Mouse (Mus musculus): ENCODE measurements at regions not wholly inside any gene's neighbourhood (a gene's known extent, or its start where the extent isn't known, plus 50 kb on each side); places are given as distances from the start of the nearest gene placed in this dataset.

DNA sequence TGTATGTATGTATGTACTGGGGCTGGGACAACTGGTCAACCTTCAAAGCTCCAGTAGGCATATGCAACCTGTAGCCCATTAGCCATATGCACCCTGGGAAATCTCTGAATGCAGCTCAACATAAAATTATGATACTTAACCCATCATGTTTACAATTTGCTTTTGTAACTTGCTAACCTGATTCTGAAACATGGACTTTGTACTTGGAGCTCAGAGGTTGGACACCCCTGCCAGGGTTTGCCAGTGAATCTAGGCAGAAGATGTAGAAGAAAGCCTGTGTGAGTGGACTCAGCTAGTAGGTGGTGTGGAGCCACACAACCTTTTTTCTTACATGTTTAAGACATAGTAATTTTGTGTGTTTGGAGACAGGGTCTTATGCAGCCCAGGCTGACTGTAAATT, 248.7 kb upstream of the Tle3 start:
- Histone ChIP-seq H3K4me2 (no peak overlapping the region), H3K4me3 (no peak overlapping the region)

GRCm38 (mm10) chr9:61125769-61126168, 246.4 kb upstream of the Tle3 start:
- Histone ChIP-seq H3K36me3 (no peaks in the 10 kb centered on the region), H3K4me1 (peaks cover 34% of the 10 kb centered on the region), H3K9ac (no peak overlapping the region), H3K4me2 (no peak overlapping the region), H3K9me3 (no peaks in the 10 kb centered on the region), H3K27me3 (peaks cover 50% of the 10 kb centered on the region), H3K27ac (no peak overlapping the region; the same call in 1 of the 2 replicates), H3K4me3 (no peak overlapping the region)
- no peak for ATAC-seq (ENCODE audit: insufficient number of reproducible peaks, insufficient read depth, low FRiP score, low TSS enrichment, low read depth)
- 47% methylated on average over 7 of the region's 7 CpGs for WGBS

More for the DNA sequence above, 248.7 kb upstream of the Tle3 start:
- H3K36me3 ChIP-seq: no peaks in the 10 kb centered on the region
- H3K4me1 ChIP-seq: peaks cover 38% of the 10 kb centered on the region
- ATAC-seq (ENCODE audit: insufficient number of reproducible peaks, insufficient read depth, low FRiP score, low TSS enrichment, low read depth): no peak
- peaks cover 43% of the 10 kb centered on the region for H3K27me3 ChIP-seq
- no peak overlapping the region for H3K9ac ChIP-seq
- no peak overlapping the region for H3K27ac ChIP-seq
- no peaks in the 10 kb centered on the region for H3K9me3 ChIP-seq

DNA sequence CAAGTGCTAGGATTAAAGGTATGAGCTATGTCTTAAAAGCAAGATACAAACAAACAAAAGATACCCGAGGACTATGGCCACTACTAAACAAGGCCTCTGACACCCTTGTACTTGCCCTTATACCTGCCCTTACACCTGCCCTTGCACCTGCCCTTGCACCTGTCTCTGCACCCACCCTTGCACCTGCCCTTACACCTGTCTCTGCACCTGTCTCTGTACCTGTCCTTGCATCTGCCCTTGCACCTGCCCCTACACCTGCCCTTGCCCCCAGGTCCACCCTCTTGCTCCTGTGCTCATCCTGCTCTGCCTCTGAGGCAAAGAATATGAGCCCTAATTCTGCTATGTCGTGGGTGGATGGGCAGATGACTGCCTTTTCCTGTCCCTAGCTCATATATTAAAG, 244.1 kb upstream of the Tle3 start:
- H3K4me2 ChIP-seq: no peak overlapping the region
- no peak for ATAC-seq (ENCODE audit: insufficient number of reproducible peaks, insufficient read depth, low FRiP score, low TSS enrichment, low read depth)
- no peak overlapping the region for H3K9ac ChIP-seq
- H3K27ac ChIP-seq: no peak overlapping the region
- peaks cover 54% of the 10 kb centered on the region for H3K27me3 ChIP-seq
- WGBS: 78% methylated on average over 2 of the region's 2 CpGs
- no peaks in the 10 kb centered on the region for H3K36me3 ChIP-seq
- H3K9me3 ChIP-seq: no peaks in the 10 kb centered on the region
- H3K4me3 ChIP-seq: no peak overlapping the region
- H3K4me1 ChIP-seq: peaks cover 17% of the 10 kb centered on the region

GRCm38 (mm10) chr9:61129186-61129585, 243.0 kb upstream of the Tle3 start:
- Histone ChIP-seq H3K4me3 (no peak overlapping the region), H3K9ac (no peak overlapping the region), H3K4me1 (peaks cover 17% of the 10 kb centered on the region), H3K36me3 (no peaks in the 10 kb centered on the region), H3K27ac (no peak overlapping the region), H3K27me3 (peaks cover 53% of the 10 kb centered on the region), H3K9me3 (no peaks in the 10 kb centered on the region), H3K4me2 (no peak overlapping the region)
- WGBS: 60% methylated on average over 5 of the region's 5 CpGs
- no peak for ATAC-seq (ENCODE audit: insufficient number of reproducible peaks, insufficient read depth, low FRiP score, low TSS enrichment, low read depth)

DNA sequence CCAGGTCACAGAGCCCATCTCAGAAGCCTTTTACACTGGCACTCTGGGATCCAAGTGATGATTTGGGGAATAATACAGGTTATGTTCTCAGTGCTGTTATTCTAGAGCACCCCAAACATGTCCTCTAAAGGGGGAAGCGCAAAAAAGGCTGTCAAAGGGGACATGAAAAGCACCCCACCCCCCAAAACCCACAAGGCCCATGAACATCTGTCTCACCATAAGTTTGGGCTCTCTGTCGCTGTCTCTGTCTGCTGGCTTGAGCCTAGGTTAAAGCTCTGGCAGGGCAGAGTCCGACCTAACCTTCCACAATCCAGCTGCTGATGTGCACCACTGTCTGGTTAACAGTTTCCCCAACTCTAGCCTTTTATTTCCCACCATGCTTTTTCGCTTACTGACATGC, 241.3 kb upstream of the Tle3 start:
- Histone ChIP-seq H3K9me3 (no peaks in the 10 kb centered on the region), H3K4me2 (no peak overlapping the region), H3K27ac (no peak overlapping the region), H3K36me3 (no peaks in the 10 kb centered on the region), H3K9ac (no peak overlapping the region), H3K27me3 (peaks cover 40% of the 10 kb centered on the region), H3K4me3 (no peak overlapping the region), H3K4me1 (peaks cover 19% of the 10 kb centered on the region)
- ATAC-seq (ENCODE audit: insufficient number of reproducible peaks, insufficient read depth, low FRiP score, low TSS enrichment, low read depth): no peak
- 75% methylated on average over 4 of the region's 4 CpGs for WGBS

- ATAC-seq (ENCODE audit: insufficient number of reproducible peaks, insufficient read depth, low FRiP score, low TSS enrichment, low read depth): peak; percentile 70; the same call in 1 of the 2 replicates
- 42% methylated on average over 10 of the region's 10 CpGs for WGBS
- Histone ChIP-seq H3K27me3 (peaks cover 25% of the 10 kb centered on the region), H3K4me1 (peaks cover 22% of the 10 kb centered on the region), H3K4me3 (no peak overlapping the region), H3K9me3 (no peaks in the 10 kb centered on the region), H3K9ac (0 out of 2 replicates have a peak overlapping the region, but pooled peaks have one; percentile 27), H3K36me3 (no peaks in the 10 kb centered on the region), H3K4me2 (no peak overlapping the region), H3K27ac (peak overlapping the region; percentile 44; the same call in 1 of the 2 replicates)
Measured at GRCm38 (mm10) chr9:61135263-61135882, 236.8 kb upstream of the Tle3 start.

GRCm38 (mm10) chr9:61135917-61136316, 236.2 kb upstream of the Tle3 start:
- Histone ChIP-seq H3K36me3 (no peaks in the 10 kb centered on the region), H3K4me2 (no peak overlapping the region), H3K27me3 (peaks cover 20% of the 10 kb centered on the region), H3K4me3 (no peak overlapping the region), H3K9ac (0 out of 2 replicates have a peak overlapping the region, but pooled peaks have one; percentile 27), H3K27ac (0 out of 2 replicates have a peak overlapping the region, but pooled peaks have one; percentile 22), H3K9me3 (no peaks in the 10 kb centered on the region), H3K4me1 (peaks cover 22% of the 10 kb centered on the region)
- WGBS: 23% methylated on average over 3 of the region's 3 CpGs
- peak; percentile 39; the same call in 1 of the 2 replicates for ATAC-seq (ENCODE audit: insufficient number of reproducible peaks, insufficient read depth, low FRiP score, low TSS enrichment, low read depth)

DNA sequence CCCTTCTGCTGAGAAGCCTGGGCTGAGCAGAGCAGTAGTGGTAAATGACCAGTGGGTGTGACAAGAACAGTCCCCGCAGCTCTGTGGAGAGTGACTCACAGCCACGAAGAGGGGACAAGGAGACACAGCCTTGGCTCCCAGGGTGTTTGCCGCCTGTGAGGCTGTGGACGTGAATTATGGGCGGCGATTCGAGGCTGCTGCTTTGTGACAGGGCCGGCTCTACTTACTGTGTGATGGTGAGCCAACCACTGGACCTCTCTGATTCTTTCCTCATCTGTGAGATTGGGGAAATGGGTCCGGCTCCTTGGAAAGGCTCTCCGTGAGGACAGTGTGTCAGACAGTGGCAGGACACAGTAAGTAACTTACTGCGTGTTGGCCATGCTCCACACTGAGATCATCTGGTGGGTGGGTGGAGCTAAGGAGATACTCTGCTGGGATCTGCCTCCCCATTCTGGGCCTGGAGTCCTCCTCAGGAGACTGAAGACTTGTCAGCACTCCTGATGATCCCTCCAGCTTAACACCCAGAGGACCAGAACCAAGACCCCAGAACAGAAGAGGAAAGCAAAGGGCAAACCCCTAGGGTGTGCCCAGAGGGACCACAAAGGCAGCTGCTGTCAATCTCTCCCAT, 233.3 kb upstream of the Tle3 start:
- Histone ChIP-seq H3K4me1 (peaks cover 22% of the 10 kb centered on the region), H3K9ac (no peak overlapping the region), H3K36me3 (no peaks in the 10 kb centered on the region), H3K4me3 (no peak overlapping the region), H3K27me3 (peaks cover 14% of the 10 kb centered on the region), H3K27ac (no peak overlapping the region), H3K9me3 (no peaks in the 10 kb centered on the region), H3K4me2 (no peak overlapping the region)
- ATAC-seq (ENCODE audit: insufficient number of reproducible peaks, insufficient read depth, low FRiP score, low TSS enrichment, low read depth): no peak
- WGBS: 72% methylated on average over 11 of the region's 11 CpGs

DNA sequence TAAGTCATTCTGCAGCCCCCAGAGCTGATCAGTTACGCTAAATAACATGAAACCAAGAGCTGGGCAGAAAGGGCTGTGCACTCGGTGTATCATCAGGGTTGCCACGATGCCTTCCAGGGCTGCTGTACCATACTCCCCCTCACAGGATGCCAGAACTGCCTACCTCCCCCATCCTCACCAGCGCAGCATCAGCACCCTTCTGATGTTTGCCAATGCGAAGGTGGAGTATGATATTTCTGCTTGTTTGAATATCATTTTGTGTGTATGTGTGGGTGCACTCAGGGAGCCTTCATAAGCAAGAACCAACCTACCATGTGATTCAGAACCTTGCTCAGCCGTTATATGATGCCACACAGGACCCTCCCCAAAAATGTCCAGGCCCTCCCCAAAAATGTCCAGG, 229.1 kb upstream of the Tle3 start:
- H3K4me2 ChIP-seq: no peak overlapping the region
- 0 out of 2 replicates have a peak, but pooled peaks cover 3% of the 10 kb centered on the region for H3K4me1 ChIP-seq
- H3K4me3 ChIP-seq: no peak overlapping the region
- 83% methylated on average over 6 of the region's 6 CpGs for WGBS
- H3K36me3 ChIP-seq: no peaks in the 10 kb centered on the region
- H3K9me3 ChIP-seq: no peaks in the 10 kb centered on the region
- no peak overlapping the region for H3K9ac ChIP-seq
- peaks cover 22% of the 10 kb centered on the region for H3K27me3 ChIP-seq
- H3K27ac ChIP-seq: no peak overlapping the region
- ATAC-seq (ENCODE audit: insufficient number of reproducible peaks, insufficient read depth, low FRiP score, low TSS enrichment, low read depth): no peak

GRCm38 (mm10) chr9:61144685-61145318, 227.4 kb upstream of the Tle3 start:
- Histone ChIP-seq H3K9me3 (no peaks in the 10 kb centered on the region), H3K4me2 (no peak overlapping the region), H3K4me3 (no peak overlapping the region), H3K36me3 (no peaks in the 10 kb centered on the region), H3K27me3 (0 out of 2 replicates have a peak, but pooled peaks cover 16% of the 10 kb centered on the region), H3K9ac (no peak overlapping the region), H3K27ac (no peak overlapping the region), H3K4me1 (no peaks in the 10 kb centered on the region)
- ATAC-seq (ENCODE audit: insufficient number of reproducible peaks, insufficient read depth, low FRiP score, low TSS enrichment, low read depth): no peak
- 75% methylated on average over 11 of the region's 11 CpGs for WGBS

- no peak overlapping the region for H3K27ac ChIP-seq
- H3K4me3 ChIP-seq: no peak overlapping the region
- no peak overlapping the region for H3K9ac ChIP-seq
- H3K27me3 ChIP-seq: peaks cover 25% of the 10 kb centered on the region; the same call in 1 of the 2 replicates
- no peaks in the 10 kb centered on the region for H3K9me3 ChIP-seq
- no peaks in the 10 kb centered on the region for H3K4me1 ChIP-seq
- WGBS: 91% methylated on average over 8 of the region's 8 CpGs
- no peak for ATAC-seq (ENCODE audit: insufficient number of reproducible peaks, insufficient read depth, low FRiP score, low TSS enrichment, low read depth)
- no peak overlapping the region for H3K4me2 ChIP-seq
- no peaks in the 10 kb centered on the region for H3K36me3 ChIP-seq
Measured at GRCm38 (mm10) chr9:61145738-61146137, 226.4 kb upstream of the Tle3 start.

DNA sequence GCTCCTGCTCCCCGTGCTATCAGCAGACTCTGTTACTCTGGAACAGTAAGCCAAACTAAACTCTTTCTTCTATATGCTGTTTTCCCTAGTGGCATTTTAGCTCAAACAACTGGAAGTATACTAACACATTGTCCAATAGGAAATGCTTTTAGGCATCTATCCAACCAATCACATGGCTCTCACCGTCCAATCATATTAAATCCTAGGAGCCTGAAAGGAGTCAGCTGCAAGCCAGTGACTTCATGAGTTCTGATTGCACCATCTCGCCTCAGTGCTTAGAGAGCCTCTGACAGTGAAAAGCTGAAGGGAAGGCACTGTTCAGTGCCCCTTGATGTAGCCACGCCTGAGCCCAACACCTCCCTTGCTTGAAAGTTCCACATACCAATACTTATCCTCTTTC, 221.0 kb upstream of the Tle3 start:
- Histone ChIP-seq H3K9me3 (no peaks in the 10 kb centered on the region), H3K27ac (no peak overlapping the region), H3K4me2 (no peak overlapping the region), H3K4me3 (no peak overlapping the region), H3K36me3 (no peaks in the 10 kb centered on the region), H3K4me1 (peaks cover 13% of the 10 kb centered on the region), H3K27me3 (peaks cover 61% of the 10 kb centered on the region), H3K9ac (no peak overlapping the region)
- WGBS: 78% methylated on average over 4 of the region's 4 CpGs
- no peak for ATAC-seq (ENCODE audit: insufficient number of reproducible peaks, insufficient read depth, low FRiP score, low TSS enrichment, low read depth)

All from embryonic facial prominence, embryonic 13.5 days (tissue).